Mouse (Mus musculus): Measurements from ENCODE around the gene Tmcc3.

- TF ChIP-seq POLR2A (IDR thresholded peaks at IDR 0.05; ENCODE audit: insufficient read depth, low read depth, low read length) (no peak), CTCF (IDR thresholded peaks at IDR 0.05) (no peak), EP300 (IDR thresholded peaks at IDR 0.05; ENCODE audit: insufficient read depth, low read depth, low read length) (no peak)
These were observed 309.9 kb downstream of the Tmcc3 start for GRCm38 (mm10) chr10:94621420-94622225.
